Mouse (Mus musculus): Measurements from ENCODE around the gene Tmem204. TPM values are rescaled to one million over a fixed set of nuclear protein-coding genes. Genes with fewer than 3 reads are reported as not detected.
"Not testable (repeated sequence)": the region's sequence is repeated elsewhere in the genome, so short reads cannot be mapped to it uniquely, and the experiment has no call there.

Gene Tmem204
- total RNA-seq (2021) = 10 to 100 TPM; 34.5 to 36.7 TPM

- intact Hi-C loops (cut with DNase I) = loop anchor here (2.0 kb wide), 4 partner anchors 31 to 67 kb away; partner anchors contain the start of genes Ift140 and Telo2
- peak; percentile 66 to 74 for DNase-seq
Observed at GRCm38 (mm10) chr17:25083444-25083931, at the start of gene Tmem204. Gene Tmem204 (minus strand): TSS chr17:25083591.

GRCm38 (mm10) chr17:25130060-25130459 lies 46.7 kb upstream of the Tmem204 start:
- intact Hi-C loops (cut with DNase I) = loop anchor here (5.0 kb wide), 1 partner anchor 142 kb away; the partner anchor contains the start of gene Ube2i

GRCm38 (mm10) chr17:25127681-25128080 lies 44.3 kb upstream of the Tmem204 start:
- intact Hi-C loops (cut with DNase I) = no loop called here
- no peak for DNase-seq

More at GRCm38 (mm10) chr17:25130060-25130459, 46.7 kb upstream of the Tmem204 start:
- no peak for DNase-seq

- intact Hi-C loops (cut with DNase I) = no loop called here
- no peak for DNase-seq
Observed at GRCm38 (mm10) chr17:25127079-25127478, 43.7 kb upstream of the Tmem204 start.

GRCm38 (mm10) chr17:25125442-25126060 lies 42.2 kb upstream of the Tmem204 start:
- intact Hi-C loops (cut with DNase I) = not testable (repeated sequence)

GRCm38 (mm10) chr17:25123979-25124378 lies 40.6 kb upstream of the Tmem204 start:
- peak in 1 of 2 experiments; percentile 25 for DNase-seq
- intact Hi-C loops (cut with DNase I) = no loop called here

More at GRCm38 (mm10) chr17:25125442-25126060, 42.2 kb upstream of the Tmem204 start:
- not testable (repeated sequence) for DNase-seq

GRCm38 (mm10) chr17:25120406-25120805 lies 37.0 kb upstream of the Tmem204 start, which contains the start of gene Ptx4:
Gene Ptx4 (plus strand): TSS chr17:25120760.
- intact Hi-C loops (cut with DNase I) = no loop called here
- DNase-seq = no peak

- no peak for DNase-seq
- intact Hi-C loops (cut with DNase I) = loop anchor here (5.0 kb wide), 3 partner anchors 50 to 155 kb away; partner anchors contain the start of genes BC003965 and Ube2i
Observed at GRCm38 (mm10) chr17:25117263-25117662, 33.9 kb upstream of the Tmem204 start.

- intact Hi-C loops (cut with DNase I) = loop anchor here (2.0 to 5.0 kb wide), 5 partner anchors 17 to 156 kb away; partner anchors contain the start of genes BC003965, Clcn7, Tmem204 and Ube2i
Observed at GRCm38 (mm10) chr17:25115664-25116432, 32.5 kb upstream of the Tmem204 start, which contains the start of gene Telo2. Gene Telo2 (minus strand): TSS chr17:25115967.

GRCm38 (mm10) chr17:25114908-25115645 lies 31.7 kb upstream of the Tmem204 start:
- DNase-seq = no peak

More at GRCm38 (mm10) chr17:25115664-25116432, 32.5 kb upstream of the Tmem204 start, which contains the start of gene Telo2:
- DNase-seq = peak; percentile 96

GRCm38 (mm10) chr17:25112423-25112810 lies 29.0 kb upstream of the Tmem204 start:
- intact Hi-C loops (cut with DNase I) = no loop called here
- DNase-seq = no peak

More at GRCm38 (mm10) chr17:25114908-25115645, 31.7 kb upstream of the Tmem204 start:
- intact Hi-C loops (cut with DNase I) = loop anchor here (2.0 to 5.0 kb wide), 5 partner anchors 18 to 157 kb away; partner anchors contain the start of genes BC003965, Clcn7, Tmem204 and Ube2i

- peak; percentile 27 to 35 for DNase-seq
- intact Hi-C loops (cut with DNase I) = no loop called here
Observed at GRCm38 (mm10) chr17:25111739-25112422, 28.5 kb upstream of the Tmem204 start.

GRCm38 (mm10) chr17:25111220-25111619 lies 27.8 kb upstream of the Tmem204 start:
- intact Hi-C loops (cut with DNase I) = no loop called here
- DNase-seq = no peak

- intact Hi-C loops (cut with DNase I) = no loop called here
Observed at GRCm38 (mm10) chr17:25110590-25110989, 27.2 kb upstream of the Tmem204 start.

GRCm38 (mm10) chr17:25109578-25109977 lies 26.2 kb upstream of the Tmem204 start:
- intact Hi-C loops (cut with DNase I) = no loop called here
- peak; percentile 28 to 37 for DNase-seq

More at GRCm38 (mm10) chr17:25110590-25110989, 27.2 kb upstream of the Tmem204 start:
- no peak for DNase-seq

- intact Hi-C loops (cut with DNase I) = no loop called here
- no peak for DNase-seq
Observed at GRCm38 (mm10) chr17:25107786-25108185, 24.4 kb upstream of the Tmem204 start.

GRCm38 (mm10) chr17:25101338-25101737 lies 17.9 kb upstream of the Tmem204 start:
- DNase-seq = no peak
- intact Hi-C loops (cut with DNase I) = no loop called here

- DNase-seq = no peak
- intact Hi-C loops (cut with DNase I) = no loop called here
Observed at GRCm38 (mm10) chr17:25100052-25100451, 16.7 kb upstream of the Tmem204 start.

- no peak for DNase-seq
- intact Hi-C loops (cut with DNase I) = no loop called here
Observed at GRCm38 (mm10) chr17:25096221-25096620, 12.8 kb upstream of the Tmem204 start.

Measured in heart, postnatal 36 days (tissue).